Mouse (Mus musculus): ENCODE measurements at regions not wholly inside any gene's neighbourhood (a gene's known extent, or its start where the extent isn't known, plus 50 kb on each side); places are given as distances from the start of the nearest gene placed in this dataset.

DNA sequence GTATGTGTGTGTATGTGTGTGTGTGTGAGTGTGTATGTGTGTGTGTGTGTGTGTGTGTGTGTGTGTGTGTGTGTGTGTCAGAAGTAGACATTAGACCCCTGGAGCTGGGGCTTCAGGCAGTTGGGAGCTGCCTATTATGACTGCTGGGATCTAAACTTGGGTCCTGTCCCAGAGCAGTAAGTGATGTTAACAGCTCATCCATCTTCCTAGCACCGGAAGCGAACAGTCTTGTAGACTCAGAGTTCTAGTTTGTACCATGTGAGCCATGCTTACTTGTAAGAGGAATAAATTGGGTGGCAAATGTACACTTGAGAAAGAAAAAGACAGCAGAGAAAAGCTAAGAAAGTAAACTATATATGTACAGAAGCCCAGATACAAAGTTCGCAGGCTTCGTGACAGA, 422.2 kb downstream of the Actr3 start:
- no peak for DNase-seq (ENCODE audit: low spot score)
- Histone ChIP-seq H3K27ac (no peak overlapping the region), H3K36me3 (replicated peaks; ENCODE audit: control insufficient read depth, insufficient read depth) (no peaks in the 10 kb centered on the region), H3K9ac (no peak overlapping the region), H3K9me3 (ENCODE audit: control insufficient read depth, low read length) (no peaks in the 10 kb centered on the region), H3K4me3 (replicated peaks; ENCODE audit: low read length) (no peak overlapping the region), H3K4me1 (replicated peaks; ENCODE audit: control insufficient read depth, insufficient read depth, low read length) (no peaks in the 10 kb centered on the region), H3K27me3 (ENCODE audit: control insufficient read depth, insufficient read depth, low read length) (no peaks in the 10 kb centered on the region), H3K4me2 (replicated peaks) (no peak overlapping the region)
- ATAC-seq (ENCODE audit: low FRiP score): no peak
- WGBS: 88% methylated on average over 4 of the region's 4 CpGs

DNA sequence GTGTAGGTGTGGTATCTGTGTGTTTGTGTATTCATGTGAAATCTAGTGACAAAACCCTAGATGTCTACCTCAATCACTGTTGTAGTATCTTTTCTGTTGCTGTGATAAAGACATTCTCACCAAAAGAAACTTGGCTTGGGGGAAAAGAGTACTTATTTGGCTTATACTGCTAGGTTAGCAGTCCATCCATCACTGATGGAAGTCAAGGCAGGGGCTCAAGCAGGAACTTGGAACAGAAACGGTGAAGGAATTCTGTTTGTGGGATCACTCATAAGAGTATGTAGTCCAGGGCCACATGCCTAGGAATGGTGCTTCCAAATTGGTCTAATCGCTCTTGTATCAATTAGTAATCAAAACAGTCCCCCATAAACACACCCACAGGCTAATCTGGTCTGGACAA, 423.6 kb downstream of the Actr3 start:
- 83% methylated on average over 2 of the region's 2 CpGs for WGBS
- Histone ChIP-seq H3K4me3 (replicated peaks; ENCODE audit: low read length) (no peak overlapping the region), H3K27ac (no peak overlapping the region), H3K27me3 (ENCODE audit: control insufficient read depth, insufficient read depth, low read length) (no peaks in the 10 kb centered on the region), H3K4me2 (replicated peaks) (no peak overlapping the region), H3K9me3 (ENCODE audit: control insufficient read depth, low read length) (no peaks in the 10 kb centered on the region), H3K4me1 (replicated peaks; ENCODE audit: control insufficient read depth, insufficient read depth, low read length) (no peaks in the 10 kb centered on the region), H3K9ac (no peak overlapping the region), H3K36me3 (replicated peaks; ENCODE audit: control insufficient read depth, insufficient read depth) (no peaks in the 10 kb centered on the region)
- DNase-seq (ENCODE audit: low spot score) (no peak), ATAC-seq (ENCODE audit: low FRiP score) (no peak)

DNA sequence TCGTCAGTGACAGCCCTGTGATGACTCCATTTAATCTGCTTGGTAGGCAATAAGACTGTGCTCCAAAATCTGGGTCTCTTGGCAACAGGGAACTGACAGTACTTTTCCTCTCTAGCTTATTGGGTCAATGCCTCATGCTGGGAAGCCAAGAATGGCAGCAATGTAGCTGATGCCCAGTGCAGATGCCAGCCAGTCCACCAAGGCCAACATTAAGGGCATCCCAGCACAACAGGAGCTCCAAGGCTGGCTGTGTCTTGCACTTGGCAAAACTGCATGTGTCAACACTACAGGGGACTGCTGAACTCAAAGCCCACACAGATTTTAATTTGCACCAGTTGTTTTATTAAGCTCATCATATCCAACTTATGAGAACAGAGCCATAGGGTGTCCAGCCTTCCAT, 437.9 kb downstream of the Actr3 start:
- no peak for ATAC-seq (ENCODE audit: low FRiP score)
- DNase-seq (ENCODE audit: low spot score): no peak

DNA sequence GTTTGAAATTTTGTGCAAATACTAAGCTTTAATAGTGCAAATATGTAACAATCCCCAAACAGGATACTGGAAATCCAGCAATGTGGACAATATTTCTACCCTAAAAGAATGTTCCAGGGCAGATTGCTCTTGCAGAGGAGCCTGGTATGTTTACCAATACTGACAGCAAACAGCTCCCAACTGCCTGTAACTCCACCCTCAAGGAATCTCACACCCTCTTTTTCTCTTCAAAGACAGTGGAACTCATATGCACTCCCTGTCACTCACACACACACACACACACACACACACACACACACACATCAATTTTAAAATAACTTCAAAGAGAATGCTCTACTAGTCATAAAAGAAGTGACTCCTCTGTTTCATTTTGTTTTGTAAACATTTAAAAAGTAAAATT, 484.7 kb downstream of the Actr3 start:
- Histone ChIP-seq H3K36me3 (replicated peaks; ENCODE audit: control insufficient read depth, insufficient read depth) (no peaks in the 10 kb centered on the region), H3K9me3 (ENCODE audit: control insufficient read depth, low read length) (no peaks in the 10 kb centered on the region), H3K27me3 (ENCODE audit: control insufficient read depth, insufficient read depth, low read length) (no peaks in the 10 kb centered on the region), H3K27ac (no peak overlapping the region), H3K9ac (no peak overlapping the region), H3K4me3 (replicated peaks; ENCODE audit: low read length) (no peak overlapping the region), H3K4me2 (replicated peaks) (no peak overlapping the region), H3K4me1 (replicated peaks; ENCODE audit: control insufficient read depth, insufficient read depth, low read length) (no peaks in the 10 kb centered on the region)
- no peak for DNase-seq (ENCODE audit: low spot score)
- no peak for ATAC-seq (ENCODE audit: low FRiP score)

More for the DNA sequence above, 437.9 kb downstream of the Actr3 start:
- WGBS: 68% methylated on average over 1 of the region's 1 CpGs
- Histone ChIP-seq H3K4me2 (replicated peaks) (no peak overlapping the region), H3K27me3 (ENCODE audit: control insufficient read depth, insufficient read depth, low read length) (no peaks in the 10 kb centered on the region), H3K27ac (no peak overlapping the region), H3K4me1 (replicated peaks; ENCODE audit: control insufficient read depth, insufficient read depth, low read length) (no peaks in the 10 kb centered on the region), H3K36me3 (replicated peaks; ENCODE audit: control insufficient read depth, insufficient read depth) (no peaks in the 10 kb centered on the region), H3K9me3 (ENCODE audit: control insufficient read depth, low read length) (no peaks in the 10 kb centered on the region), H3K4me3 (replicated peaks; ENCODE audit: low read length) (no peak overlapping the region), H3K9ac (no peak overlapping the region)

DNA sequence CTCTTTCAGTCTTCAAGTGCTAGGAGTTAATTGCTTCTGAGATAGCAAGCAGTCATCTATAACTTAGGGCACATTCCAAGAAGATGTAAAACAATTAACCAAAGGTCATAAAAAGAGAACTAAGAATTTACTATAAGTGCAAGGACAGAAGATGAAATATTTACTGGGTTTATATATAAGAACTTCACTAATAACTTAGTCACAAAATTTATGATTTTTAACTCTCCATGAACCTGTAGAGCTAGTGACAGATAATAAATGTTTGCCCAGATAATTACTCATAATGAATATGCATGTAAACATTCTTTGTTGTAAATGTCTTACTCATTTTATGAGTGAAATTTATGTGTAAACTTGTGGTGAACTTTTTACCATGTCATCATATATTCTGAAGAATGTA, 531.2 kb downstream of the Actr3 start:
- H3K9ac ChIP-seq: no peak overlapping the region
- no peaks in the 10 kb centered on the region for H3K36me3 ChIP-seq (replicated peaks; ENCODE audit: control insufficient read depth, insufficient read depth)
- no peak overlapping the region for H3K4me3 ChIP-seq (replicated peaks; ENCODE audit: low read length)
- H3K27me3 ChIP-seq (ENCODE audit: control insufficient read depth, insufficient read depth, low read length): no peaks in the 10 kb centered on the region
- no peak for DNase-seq (ENCODE audit: low spot score)
- no peak for ATAC-seq (ENCODE audit: low FRiP score)
- no peak overlapping the region for H3K4me2 ChIP-seq (replicated peaks)
- H3K9me3 ChIP-seq (ENCODE audit: control insufficient read depth, low read length): no peaks in the 10 kb centered on the region
- no peaks in the 10 kb centered on the region for H3K4me1 ChIP-seq (replicated peaks; ENCODE audit: control insufficient read depth, insufficient read depth, low read length)
- no peak overlapping the region for H3K27ac ChIP-seq

DNA sequence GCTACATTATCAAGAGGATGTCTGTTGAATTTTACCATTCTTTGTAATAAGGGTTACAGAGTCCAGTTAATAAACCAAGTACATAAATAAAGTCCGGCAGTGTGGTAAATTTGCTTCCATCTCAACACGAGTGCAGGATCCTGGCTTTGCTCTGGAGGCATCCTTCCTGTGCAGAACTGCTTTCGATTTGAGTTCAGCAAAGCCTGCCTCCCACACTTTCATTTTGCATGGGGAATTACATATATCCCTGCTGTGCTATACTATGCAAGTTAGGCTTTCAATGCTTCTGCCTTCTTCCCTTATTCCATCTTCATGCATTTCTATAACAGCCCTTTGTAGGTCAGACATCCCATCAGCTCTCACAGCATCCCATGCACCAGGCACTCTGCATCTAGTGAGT, 564.4 kb downstream of the Actr3 start:
- H3K9me3 ChIP-seq (ENCODE audit: control insufficient read depth, low read length): no peaks in the 10 kb centered on the region
- no peaks in the 10 kb centered on the region for H3K36me3 ChIP-seq (replicated peaks; ENCODE audit: control insufficient read depth, insufficient read depth)
- no peak overlapping the region for H3K9ac ChIP-seq
- WGBS: 87% methylated on average over 3 of the region's 3 CpGs
- no peaks in the 10 kb centered on the region for H3K4me1 ChIP-seq (replicated peaks; ENCODE audit: control insufficient read depth, insufficient read depth, low read length)
- H3K4me3 ChIP-seq (replicated peaks; ENCODE audit: low read length): no peak overlapping the region
- no peak overlapping the region for H3K27ac ChIP-seq
- ATAC-seq (ENCODE audit: low FRiP score): no peak
- H3K27me3 ChIP-seq (ENCODE audit: control insufficient read depth, insufficient read depth, low read length): no peaks in the 10 kb centered on the region
- H3K4me2 ChIP-seq (replicated peaks): no peak overlapping the region
- no peak for DNase-seq (ENCODE audit: low spot score)

DNA sequence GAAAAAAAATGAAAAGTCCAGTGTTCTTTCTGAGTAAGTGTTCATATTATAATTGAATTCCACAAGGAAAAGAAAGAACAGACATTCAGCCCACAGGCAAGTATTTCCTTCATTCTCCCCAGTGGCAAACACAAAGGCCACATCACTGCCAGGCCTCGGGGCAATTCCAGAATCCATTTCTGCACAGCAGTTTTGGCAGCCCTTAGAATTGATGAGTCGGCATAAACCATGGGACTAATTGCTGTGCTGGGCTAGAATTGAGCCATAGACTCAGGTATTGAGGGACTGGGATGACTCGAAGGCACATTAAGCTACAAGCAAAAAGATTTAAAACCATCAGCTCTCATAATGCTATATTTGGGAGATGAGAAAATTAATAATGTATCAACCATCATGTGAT, 569.3 kb downstream of the Actr3 start:
- Histone ChIP-seq H3K36me3 (replicated peaks; ENCODE audit: control insufficient read depth, insufficient read depth) (no peaks in the 10 kb centered on the region), H3K27me3 (ENCODE audit: control insufficient read depth, insufficient read depth, low read length) (no peaks in the 10 kb centered on the region), H3K4me2 (replicated peaks) (no peak overlapping the region), H3K27ac (no peak overlapping the region), H3K9ac (no peak overlapping the region), H3K9me3 (ENCODE audit: control insufficient read depth, low read length) (no peaks in the 10 kb centered on the region), H3K4me1 (replicated peaks; ENCODE audit: control insufficient read depth, insufficient read depth, low read length) (no peaks in the 10 kb centered on the region), H3K4me3 (replicated peaks; ENCODE audit: low read length) (no peak overlapping the region)
- ATAC-seq (ENCODE audit: low FRiP score) (no peak), DNase-seq (ENCODE audit: low spot score) (no peak)
- 74% methylated on average over 3 of the region's 3 CpGs for WGBS

DNA sequence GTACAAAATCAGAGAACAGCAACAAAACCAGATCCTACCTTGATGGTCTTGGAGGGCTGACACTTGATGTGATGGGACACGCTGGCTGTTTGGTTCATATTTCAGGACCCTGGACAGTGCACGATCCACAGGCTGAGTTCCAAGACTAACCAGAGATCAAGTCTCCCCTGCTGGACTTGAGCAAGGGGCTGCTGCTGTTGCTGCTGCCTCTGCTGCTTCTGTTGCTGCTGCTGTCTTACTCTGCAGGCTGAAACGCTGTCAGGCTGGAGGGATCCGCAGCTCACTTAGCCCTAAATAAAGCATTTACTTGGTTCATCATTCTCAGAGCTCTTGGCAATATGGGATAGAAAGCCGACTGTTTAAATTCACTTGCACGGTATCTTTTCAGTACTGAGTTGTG, 589.8 kb downstream of the Actr3 start:
- H3K4me1 ChIP-seq (replicated peaks; ENCODE audit: control insufficient read depth, insufficient read depth, low read length): no peaks in the 10 kb centered on the region
- H3K9ac ChIP-seq: no peak overlapping the region
- H3K36me3 ChIP-seq (replicated peaks; ENCODE audit: control insufficient read depth, insufficient read depth): no peaks in the 10 kb centered on the region
- no peak overlapping the region for H3K4me2 ChIP-seq (replicated peaks)
- ATAC-seq (ENCODE audit: low FRiP score) (no peak), DNase-seq (ENCODE audit: low spot score) (no peak)
- no peak overlapping the region for H3K4me3 ChIP-seq (replicated peaks; ENCODE audit: low read length)
- no peaks in the 10 kb centered on the region for H3K9me3 ChIP-seq (ENCODE audit: control insufficient read depth, low read length)
- WGBS: 62% methylated on average over 6 of the region's 6 CpGs
- no peaks in the 10 kb centered on the region for H3K27me3 ChIP-seq (ENCODE audit: control insufficient read depth, insufficient read depth, low read length)
- H3K27ac ChIP-seq: no peak overlapping the region

DNA sequence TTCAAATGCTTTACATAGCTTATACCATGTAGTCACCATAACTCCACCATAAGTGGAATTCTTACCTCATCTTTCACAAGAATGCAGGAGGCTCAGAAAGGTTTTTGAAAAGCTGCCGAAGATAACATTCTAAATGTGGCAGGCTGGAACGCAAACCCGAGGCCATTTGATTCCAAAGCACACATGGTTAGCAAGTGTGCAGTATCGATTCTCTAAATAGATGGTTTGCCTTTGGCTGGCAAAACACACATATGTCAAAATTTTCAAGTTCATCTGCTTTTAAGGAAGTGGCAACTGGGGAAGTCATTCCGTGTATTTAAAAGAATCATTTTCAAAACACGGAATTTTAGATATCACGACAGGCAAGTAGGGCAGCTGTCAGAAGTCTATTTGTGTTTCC, 609.8 kb downstream of the Actr3 start:
- Histone ChIP-seq H3K27me3 (ENCODE audit: control insufficient read depth, insufficient read depth, low read length) (no peaks in the 10 kb centered on the region), H3K4me3 (replicated peaks; ENCODE audit: low read length) (no peak overlapping the region), H3K4me1 (replicated peaks; ENCODE audit: control insufficient read depth, insufficient read depth, low read length) (no peaks in the 10 kb centered on the region), H3K4me2 (replicated peaks) (no peak overlapping the region), H3K9ac (no peak overlapping the region), H3K27ac (no peak overlapping the region), H3K9me3 (ENCODE audit: control insufficient read depth, low read length) (no peaks in the 10 kb centered on the region), H3K36me3 (replicated peaks; ENCODE audit: control insufficient read depth, insufficient read depth) (no peaks in the 10 kb centered on the region)
- ATAC-seq (ENCODE audit: low FRiP score): no peak
- WGBS: 95% methylated on average over 7 of the region's 7 CpGs
- DNase-seq (ENCODE audit: low spot score): no peak

DNA sequence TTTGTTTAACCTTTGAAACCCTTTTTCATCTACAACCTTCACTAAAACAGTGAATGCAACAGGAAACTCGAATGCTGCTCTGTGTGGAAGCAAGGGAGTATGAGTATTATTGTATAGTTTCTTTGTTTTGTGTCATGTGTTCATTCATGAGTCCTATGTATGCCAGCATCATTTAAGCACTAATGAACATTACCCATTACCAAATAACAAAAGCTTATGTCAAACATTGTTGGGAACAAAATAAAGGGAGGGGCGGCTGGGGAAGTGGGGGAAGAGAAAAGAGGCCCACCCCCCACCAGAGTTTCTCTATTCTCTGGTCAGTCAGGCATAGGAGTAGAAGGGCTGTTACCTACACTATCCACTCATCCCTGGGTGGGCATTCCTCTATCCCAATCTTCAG, 642.5 kb downstream of the Actr3 start:
- no peak overlapping the region for H3K27ac ChIP-seq
- ATAC-seq (ENCODE audit: low FRiP score) (no peak), DNase-seq (ENCODE audit: low spot score) (no peak)
- H3K9ac ChIP-seq: no peak overlapping the region
- no peaks in the 10 kb centered on the region for H3K36me3 ChIP-seq (replicated peaks; ENCODE audit: control insufficient read depth, insufficient read depth)
- H3K4me2 ChIP-seq (replicated peaks): no peak overlapping the region
- H3K9me3 ChIP-seq (ENCODE audit: control insufficient read depth, low read length): no peaks in the 10 kb centered on the region
- H3K4me1 ChIP-seq (replicated peaks; ENCODE audit: control insufficient read depth, insufficient read depth, low read length): no peaks in the 10 kb centered on the region
- H3K4me3 ChIP-seq (replicated peaks; ENCODE audit: low read length): no peak overlapping the region
- H3K27me3 ChIP-seq (ENCODE audit: control insufficient read depth, insufficient read depth, low read length): no peaks in the 10 kb centered on the region
- WGBS: 60% methylated on average over 2 of the region's 2 CpGs

All from hindbrain, embryonic 14.5 days (tissue).